Mouse (Mus musculus): ENCODE measurements at regions not wholly inside any gene's neighbourhood (a gene's known extent, or its start where the extent isn't known, plus 50 kb on each side); places are given as distances from the start of the nearest gene placed in this dataset.
"Not testable (repeated sequence)": the region's sequence is repeated elsewhere in the genome, so short reads cannot be mapped to it uniquely, and the experiment has no call there.

DNA sequence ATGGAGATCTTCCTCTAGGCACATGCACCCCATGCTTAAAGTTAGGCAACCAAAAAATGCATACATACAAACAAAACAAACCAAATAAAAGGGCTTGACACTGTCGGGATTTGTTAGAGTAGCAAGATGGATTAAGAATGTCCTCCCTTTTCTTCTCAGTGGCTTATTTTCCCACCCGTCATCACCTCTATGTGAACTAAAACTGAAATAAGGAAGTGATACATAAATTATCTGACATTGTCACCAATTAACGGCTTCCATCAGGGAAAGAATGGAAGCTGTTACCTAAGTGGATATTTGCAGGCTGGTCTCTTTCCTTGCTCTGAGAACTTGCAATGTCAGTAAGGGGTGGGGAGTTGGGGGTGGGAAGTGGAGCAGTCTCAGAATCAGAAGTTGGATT, 541.5 kb downstream of the Diaph3 start:
- no peak overlapping the region for H3K4me3 ChIP-seq (ENCODE audit: low read depth, low read length)
- WGBS: 75% methylated on average over 3 of the region's 3 CpGs
- no peak for TF ChIP-seq CTCF (IDR thresholded peaks at IDR 0.05; ENCODE audit: low read depth)

DNA sequence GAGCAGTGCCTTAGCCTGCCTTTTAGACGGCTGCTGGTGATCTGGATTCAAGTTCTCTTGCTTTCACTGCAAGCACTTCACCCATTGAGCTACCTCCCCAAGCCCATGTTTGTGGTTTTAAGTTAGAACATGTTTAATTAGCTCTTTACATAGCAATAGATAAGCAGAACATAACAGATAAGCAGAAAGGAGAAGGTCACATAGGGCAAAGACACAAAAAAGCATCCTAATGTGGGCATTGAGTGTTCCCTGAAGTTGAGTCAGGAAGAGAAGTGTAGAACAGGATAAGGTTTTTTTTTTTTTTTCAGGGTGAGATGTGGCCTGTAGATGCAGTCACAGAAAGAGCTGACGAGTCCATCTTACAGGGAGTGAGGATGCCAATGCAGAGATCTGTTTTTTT, 552.5 kb downstream of the Diaph3 start:
- no peaks in the 10 kb centered on the region for H3K4me1 ChIP-seq (replicated peaks; ENCODE audit: control insufficient read depth, insufficient read depth, low read length)
- no peaks in the 10 kb centered on the region for H3K27me3 ChIP-seq (replicated peaks; ENCODE audit: control insufficient read depth, insufficient read depth, low read length)
- H3K9me3 ChIP-seq (ENCODE audit: control insufficient read depth): no peaks in the 10 kb centered on the region
- no peak for TF ChIP-seq CTCF (IDR thresholded peaks at IDR 0.05; ENCODE audit: low read depth)
- H3K9ac ChIP-seq (ENCODE audit: low read depth, low read length): no peak overlapping the region
- no peak overlapping the region for H3K4me3 ChIP-seq (ENCODE audit: low read depth, low read length)
- no peak overlapping the region for H3K4me2 ChIP-seq (replicated peaks; ENCODE audit: low read depth)
- no peak for ATAC-seq
- H3K36me3 ChIP-seq (ENCODE audit: control insufficient read depth, insufficient read depth): no peaks in the 10 kb centered on the region
- WGBS: 79% methylated on average over 2 of the region's 2 CpGs
- H3K27ac ChIP-seq (ENCODE audit: low read depth, low read length): no peak overlapping the region

More for the DNA sequence above, 541.5 kb downstream of the Diaph3 start:
- Histone ChIP-seq H3K9ac (ENCODE audit: low read depth, low read length) (no peak overlapping the region), H3K9me3 (ENCODE audit: control insufficient read depth) (no peaks in the 10 kb centered on the region), H3K36me3 (ENCODE audit: control insufficient read depth, insufficient read depth) (no peaks in the 10 kb centered on the region), H3K27me3 (replicated peaks; ENCODE audit: control insufficient read depth, insufficient read depth, low read length) (no peaks in the 10 kb centered on the region), H3K4me2 (replicated peaks; ENCODE audit: low read depth) (no peak overlapping the region), H3K27ac (ENCODE audit: low read depth, low read length) (no peak overlapping the region), H3K4me1 (replicated peaks; ENCODE audit: control insufficient read depth, insufficient read depth, low read length) (no peaks in the 10 kb centered on the region)
- no peak for ATAC-seq

GRCm38 (mm10) chr14:86585959-86586358, 555.1 kb downstream of the Diaph3 start:
- H3K4me1 ChIP-seq (replicated peaks; ENCODE audit: control insufficient read depth, insufficient read depth, low read length); H3K27me3 ChIP-seq (replicated peaks; ENCODE audit: control insufficient read depth, insufficient read depth, low read length); ATAC-seq; H3K4me3 ChIP-seq (ENCODE audit: low read depth, low read length); H3K36me3 ChIP-seq (ENCODE audit: control insufficient read depth, insufficient read depth); H3K9me3 ChIP-seq (ENCODE audit: control insufficient read depth); H3K9ac ChIP-seq (ENCODE audit: low read depth, low read length); H3K27ac ChIP-seq (ENCODE audit: low read depth, low read length); H3K4me2 ChIP-seq (replicated peaks; ENCODE audit: low read depth): not testable (repeated sequence)
- 59% methylated on average over 5 of the region's 5 CpGs for WGBS

DNA sequence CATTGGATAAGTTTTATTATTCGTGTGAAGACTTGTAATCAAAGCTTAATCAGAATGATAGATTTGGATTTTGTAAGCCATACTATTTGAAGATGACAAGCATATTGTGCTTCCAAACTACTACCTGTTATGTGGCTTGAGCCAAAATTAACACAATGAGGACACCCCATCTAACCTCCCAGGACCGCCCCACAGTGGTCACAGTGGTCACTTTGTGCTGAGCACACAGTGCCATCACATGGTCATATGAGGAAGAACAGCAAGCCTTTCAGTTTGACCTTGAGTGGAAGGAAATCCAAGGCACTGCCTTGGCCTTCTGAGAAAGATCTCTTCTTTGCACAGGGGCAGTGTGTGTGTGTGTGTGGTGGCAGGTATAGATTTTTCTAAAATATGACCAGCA, 578.3 kb downstream of the Diaph3 start:
- peak; percentile 75 for TF ChIP-seq CTCF (IDR thresholded peaks at IDR 0.05; ENCODE audit: low read depth)
- WGBS: 57% methylated on average over 2 of the region's 2 CpGs
- Histone ChIP-seq H3K27me3 (replicated peaks; ENCODE audit: control insufficient read depth, insufficient read depth, low read length) (no peaks in the 10 kb centered on the region), H3K36me3 (ENCODE audit: control insufficient read depth, insufficient read depth) (no peaks in the 10 kb centered on the region), H3K4me3 (ENCODE audit: low read depth, low read length) (no peak overlapping the region), H3K27ac (ENCODE audit: low read depth, low read length) (no peak overlapping the region), H3K4me1 (replicated peaks; ENCODE audit: control insufficient read depth, insufficient read depth, low read length) (no peaks in the 10 kb centered on the region), H3K9ac (ENCODE audit: low read depth, low read length) (no peak overlapping the region), H3K4me2 (replicated peaks; ENCODE audit: low read depth) (no peak overlapping the region), H3K9me3 (ENCODE audit: control insufficient read depth) (no peaks in the 10 kb centered on the region)
- no peak for ATAC-seq

DNA sequence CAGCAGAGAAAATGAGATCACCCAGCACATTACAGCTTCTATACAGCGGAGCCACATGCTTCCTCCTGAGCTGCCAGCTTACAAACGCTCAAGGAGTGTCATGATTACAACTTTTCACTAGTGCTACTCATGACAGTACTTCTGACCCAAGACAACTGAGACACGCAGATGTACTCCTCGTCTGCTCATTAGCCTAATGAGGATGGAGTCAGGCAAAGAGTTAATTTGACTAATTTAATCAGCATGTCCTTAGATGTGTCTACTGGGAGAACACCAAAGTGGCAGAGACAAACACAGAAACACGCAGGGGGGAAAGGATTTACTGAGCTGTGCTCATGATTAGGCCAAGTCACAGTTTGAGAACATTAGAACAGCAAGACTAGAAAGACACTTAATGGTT, 603.0 kb downstream of the Diaph3 start:
- no peaks in the 10 kb centered on the region for H3K9me3 ChIP-seq (ENCODE audit: control insufficient read depth)
- H3K4me2 ChIP-seq (replicated peaks; ENCODE audit: low read depth): no peak overlapping the region
- H3K27me3 ChIP-seq (replicated peaks; ENCODE audit: control insufficient read depth, insufficient read depth, low read length): no peaks in the 10 kb centered on the region
- 81% methylated on average over 5 of the region's 5 CpGs for WGBS
- no peaks in the 10 kb centered on the region for H3K36me3 ChIP-seq (ENCODE audit: control insufficient read depth, insufficient read depth)
- ATAC-seq: no peak
- H3K4me1 ChIP-seq (replicated peaks; ENCODE audit: control insufficient read depth, insufficient read depth, low read length): no peaks in the 10 kb centered on the region
- H3K9ac ChIP-seq (ENCODE audit: low read depth, low read length): no peak overlapping the region
- H3K27ac ChIP-seq (ENCODE audit: low read depth, low read length): no peak overlapping the region
- TF ChIP-seq CTCF (IDR thresholded peaks at IDR 0.05; ENCODE audit: low read depth): no peak
- no peak overlapping the region for H3K4me3 ChIP-seq (ENCODE audit: low read depth, low read length)

DNA sequence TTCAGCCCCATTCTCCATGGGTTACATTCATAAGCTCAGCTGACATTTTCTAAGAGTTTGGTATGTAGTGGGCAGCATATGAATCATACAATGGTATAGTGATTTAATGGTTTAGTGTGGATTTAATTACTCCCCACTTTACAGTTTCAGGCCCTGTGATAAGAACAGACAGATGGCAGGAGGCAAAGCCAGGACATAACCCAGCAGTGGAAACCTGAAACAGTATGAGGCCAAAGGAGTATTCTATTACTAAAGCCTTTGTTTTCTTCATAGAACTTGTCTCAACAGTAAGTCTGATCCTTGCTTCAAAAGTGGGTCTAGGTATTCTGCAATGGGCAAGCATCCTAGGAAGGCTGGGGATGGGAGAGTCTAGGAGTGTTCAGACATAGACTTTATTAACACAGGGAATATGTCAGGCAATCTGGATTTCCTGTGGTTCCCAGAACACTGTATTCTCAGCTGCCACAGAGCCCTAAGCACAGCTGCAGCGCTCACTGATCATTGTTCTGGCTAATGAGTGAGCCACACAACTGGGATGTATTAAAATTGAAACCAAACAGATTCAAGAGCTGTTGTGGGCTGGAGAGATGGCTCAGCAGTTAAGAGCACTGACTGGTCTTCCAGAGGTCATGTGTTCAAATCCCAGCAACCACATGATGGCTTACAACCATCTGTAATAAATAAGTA, 604.6 kb downstream of the Diaph3 start:
- Histone ChIP-seq H3K27ac (ENCODE audit: low read depth, low read length) (no peak overlapping the region), H3K27me3 (replicated peaks; ENCODE audit: control insufficient read depth, insufficient read depth, low read length) (no peaks in the 10 kb centered on the region), H3K4me3 (ENCODE audit: low read depth, low read length) (no peak overlapping the region), H3K36me3 (ENCODE audit: control insufficient read depth, insufficient read depth) (no peaks in the 10 kb centered on the region), H3K4me1 (replicated peaks; ENCODE audit: control insufficient read depth, insufficient read depth, low read length) (no peaks in the 10 kb centered on the region), H3K9ac (ENCODE audit: low read depth, low read length) (no peak overlapping the region), H3K9me3 (ENCODE audit: control insufficient read depth) (no peaks in the 10 kb centered on the region), H3K4me2 (replicated peaks; ENCODE audit: low read depth) (no peak overlapping the region)
- 91% methylated on average over 1 of the region's 1 CpGs for WGBS
- ATAC-seq: no peak
- no peak for TF ChIP-seq CTCF (IDR thresholded peaks at IDR 0.05; ENCODE audit: low read depth)

DNA sequence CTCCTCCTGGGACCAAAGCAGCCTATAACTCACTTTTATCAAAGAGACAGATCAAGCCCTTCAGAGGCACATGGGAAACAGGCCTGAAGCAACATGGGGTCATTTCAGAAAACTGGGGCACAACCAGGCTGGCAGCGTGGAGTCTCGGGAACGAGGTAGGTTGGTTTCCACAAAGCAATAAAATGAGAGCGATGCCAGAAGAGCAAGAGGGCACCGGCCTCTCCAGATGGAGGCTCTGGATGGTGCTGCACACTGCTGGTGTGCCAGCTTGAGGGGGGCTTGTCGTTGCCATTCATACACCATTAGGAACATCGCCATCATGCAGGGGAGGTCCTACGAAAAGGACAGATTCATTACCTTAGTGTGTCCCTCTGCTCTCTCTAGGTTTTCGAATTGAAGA, 630.6 kb downstream of the Diaph3 start:
- H3K27ac ChIP-seq (ENCODE audit: low read depth, low read length): no peak overlapping the region
- H3K36me3 ChIP-seq (ENCODE audit: control insufficient read depth, insufficient read depth): no peaks in the 10 kb centered on the region
- H3K9me3 ChIP-seq (ENCODE audit: control insufficient read depth): no peaks in the 10 kb centered on the region
- no peaks in the 10 kb centered on the region for H3K4me1 ChIP-seq (replicated peaks; ENCODE audit: control insufficient read depth, insufficient read depth, low read length)
- WGBS: 94% methylated on average over 9 of the region's 9 CpGs
- H3K4me3 ChIP-seq (ENCODE audit: low read depth, low read length): no peak overlapping the region
- no peak overlapping the region for H3K4me2 ChIP-seq (replicated peaks; ENCODE audit: low read depth)
- no peaks in the 10 kb centered on the region for H3K27me3 ChIP-seq (replicated peaks; ENCODE audit: control insufficient read depth, insufficient read depth, low read length)
- ATAC-seq: no peak
- TF ChIP-seq CTCF (IDR thresholded peaks at IDR 0.05; ENCODE audit: low read depth): no peak
- no peak overlapping the region for H3K9ac ChIP-seq (ENCODE audit: low read depth, low read length)
